Mouse (Mus musculus): ENCODE results near the gene Slc4a11. TPM values are rescaled to one million over a fixed set of nuclear protein-coding genes. Genes with fewer than 3 reads are reported as not detected.

The Slc4a11 gene
- total RNA-seq, 2 experiments from 2014 or later = 0.19 to 0.32 TPM

GRCm38 (mm10) chr2:130635847-130636246, 61.5 kb downstream of the Slc4a11 start:
- no peak for DNase-seq
- intact Hi-C loops (cut with DNase I) = no loop called here

DNA sequence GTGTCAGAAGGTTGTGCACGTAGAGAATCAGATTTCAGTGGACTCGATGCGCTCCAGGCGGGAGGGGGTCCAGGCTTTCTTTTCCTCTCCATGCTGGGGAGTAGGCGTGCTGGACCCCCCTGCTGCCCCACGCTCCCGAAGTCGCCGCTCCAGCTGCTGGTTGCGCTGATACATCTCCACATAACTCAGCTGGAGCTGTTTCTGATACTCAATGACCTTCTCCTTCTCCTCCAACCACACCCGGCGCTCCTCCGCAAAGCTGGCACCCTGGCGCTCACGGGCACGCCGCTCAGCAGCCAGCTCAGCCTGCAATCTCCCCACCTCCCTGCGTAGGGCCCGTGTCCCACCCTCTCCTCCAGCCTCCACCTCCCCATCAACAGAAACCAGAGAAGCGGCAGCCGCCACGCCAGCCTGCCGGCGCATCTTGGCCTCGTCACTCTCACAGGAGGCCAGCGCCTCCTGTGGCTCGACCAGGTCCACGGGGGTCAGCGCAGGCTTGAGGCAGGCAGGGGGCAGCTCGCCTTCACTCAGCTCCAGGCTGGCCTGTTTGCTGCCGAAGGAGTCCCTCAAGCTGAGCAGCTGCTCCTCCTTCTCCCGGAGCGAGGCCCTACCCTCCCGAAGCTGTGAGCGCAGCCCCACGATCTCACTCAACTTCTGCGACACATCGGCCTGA, 62.4 kb downstream of the Slc4a11 start:
- DNase-seq = peak; percentile 19 to 32
- intact Hi-C loops (cut with DNase I) = no loop called here

Other genes starting within 250 kb of the Slc4a11 start
- gene Ptpra, start 247.2 kb downstream of the Slc4a11 start, total RNA-seq (2021) = 10 to 100 TPM; 61.8 to 63.8 TPM
- gene Mrps26, start 133.8 kb downstream of the Slc4a11 start, total RNA-seq (2021) = 10 to 100 TPM; 64.9 to 76.1 TPM
- gene Oxt, start 121.3 kb downstream of the Slc4a11 start, total RNA-seq (2021) = not detected
- 1 to 10 TPM in 1 of 2 experiments, under 1 TPM in 1; 0.88 to 1.2 TPM for gene Avp, start 115.0 kb downstream of the Slc4a11 start, total RNA-seq (2021)
- 1 to 10 TPM; 7.3 to 9.3 TPM for gene Fastkd5, start 67.5 kb downstream of the Slc4a11 start, total RNA-seq (2021)
- 1 to 10 TPM; 4.2 to 4.5 TPM for gene Ubox5, start 67.5 kb downstream of the Slc4a11 start, total RNA-seq (2021)
- gene Lzts3, start 54.7 kb downstream of the Slc4a11 start, total RNA-seq (2021) = 1 to 10 TPM; 3.3 to 4.6 TPM
- 10 to 100 TPM; 53.3 to 62.4 TPM for gene Ddrgk1, start 32.9 kb downstream of the Slc4a11 start, total RNA-seq (2021)
- gene Itpa, start 29.9 kb downstream of the Slc4a11 start, total RNA-seq (2021) = 10 to 100 TPM; 19.8 to 20.2 TPM
- 10 to 100 TPM; 61.4 to 61.7 TPM for gene 4930402H24Rik, start 208.9 kb upstream of the Slc4a11 start, total RNA-seq (2021)
- 10 to 100 TPM; 28.8 to 29.6 TPM for gene Atrn, start 209.0 kb upstream of the Slc4a11 start, total RNA-seq (2021)

Data from heart, postnatal 14 days (tissue).